Mouse (Mus musculus) bone marrow macrophage, adult 2 months (primary cell): ENCODE measurements around the gene Rrn3.

Experiments
- CTCF ChIP-seq: IDR thresholded peaks from 2 replicates; pipeline ENCODE4 v1.5.1; 2012; ENCODE audit warnings: low read depth, mild to moderate bottlenecking, low read length, moderate library complexity
- POLR2A ChIP-seq: IDR thresholded peaks from 2 replicates; pipeline ENCODE4 v1.6.1; 2012; ENCODE audit warnings: mild to moderate bottlenecking, low read depth, low read length, borderline replicate concordance

DNA sequence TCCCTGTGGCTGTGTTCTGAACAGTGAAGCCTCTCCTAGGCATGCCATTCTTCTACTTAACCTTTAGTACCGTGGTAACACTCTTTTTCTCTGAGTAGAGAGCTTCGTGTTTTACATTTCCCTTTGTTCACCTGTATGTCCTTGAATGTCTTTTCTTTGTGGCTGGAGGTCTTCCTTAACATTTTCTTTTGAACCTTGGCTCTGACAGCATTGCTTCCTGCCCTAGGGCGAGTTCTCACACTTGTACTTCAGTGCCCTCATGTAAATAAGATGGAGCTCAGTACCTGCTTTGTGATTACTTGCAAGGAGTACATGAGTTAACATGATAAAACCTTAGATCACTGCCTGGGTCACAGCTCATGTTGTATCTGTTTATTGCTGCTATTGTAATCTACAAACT lies 5.4 kb downstream of the Rrn3 start:
- no peak for TF ChIP-seq CTCF
- TF ChIP-seq POLR2A = no peak
